Mouse (Mus musculus): ENCODE results near the gene Islr. TPM values are rescaled to one million over a fixed set of nuclear protein-coding genes. Genes with fewer than 3 reads are reported as not detected.

Gene Islr
- total RNA-seq, 2 experiments from 2014 or later = 11.9 to 26.1 TPM

- H3K27ac ChIP-seq = no peak overlapping the region
- no peak for DNase-seq
- intact Hi-C loops (cut with DNase I) = no loop called here
- no peak overlapping the region for H3K4me3 ChIP-seq
- no peak for TF ChIP-seq CTCF (IDR thresholded peaks at IDR 0.05)
Measured at GRCm38 (mm10) chr9:58107494-58107893, 96.6 kb downstream of the Islr start.

Small RNAs within 50 kb of the gene (microRNA-seq; reads per million reads assigned to microRNA genes)
- gene Mir6385 = not detected

Other genes with a start within 250 kb of the Islr start
- gene Cyp11a1, start 197.9 kb downstream of the Islr start, total RNA-seq (2021) = under 1 TPM in 1 of 2 experiments, not detected in 1; 0.10 TPM
- gene Stra6, start 140.5 kb downstream of the Islr start, total RNA-seq (2021) = under 1 TPM; 0.13 to 0.31 TPM
- not detected for gene Ccdc33, start 85.5 kb downstream of the Islr start, total RNA-seq (2021)
- 1 to 10 TPM; 2.6 to 3.3 TPM for gene Islr2, start within 50 bp of the Islr start, total RNA-seq (2021)
- 1 to 10 TPM; 4.1 to 4.5 TPM for gene Pml, start 45.5 kb upstream of the Islr start, total RNA-seq (2021)
- 1 to 10 TPM; 6.8 to 7.3 TPM for gene Stoml1, start 48.9 kb upstream of the Islr start, total RNA-seq (2021)
- gene Loxl1, start 108.9 kb upstream of the Islr start, total RNA-seq (2021) = 10 to 100 TPM; 10.6 to 17.9 TPM
- not detected for gene Tbc1d21, start 166.1 kb upstream of the Islr start, total RNA-seq (2021)

All from gastrocnemius, adult 2 months (tissue).